Mouse (Mus musculus) thymus, adult 2 months (tissue): Measurements from ENCODE around the gene Gm11213.

Experiments used
- CTCF ChIP-seq: fragments of 200-500 bp; IDR thresholded peaks from 2 replicates; pipeline ENCODE4 v1.5.1; 2012; ENCODE audit warnings: mild to moderate bottlenecking, control low read depth, low read length, moderate library complexity, borderline replicate concordance; ENCODE audit not compliant: control insufficient read depth, poor library complexity, insufficient read depth; ENCODE audit errors: extremely low read depth
- POLR2A ChIP-seq: fragments of 200-500 bp; IDR thresholded peaks from 2 replicates; pipeline ENCODE4 v1.6.1; 2012; ENCODE audit warnings: mild to moderate bottlenecking, low read length, control low read depth, moderate library complexity; ENCODE audit not compliant: control insufficient read depth, poor library complexity, insufficient read depth; ENCODE audit errors: extremely low read depth

GRCm38 (mm10) chr4:63596010-63596409 lies 9.1 kb downstream of the Gm11213 start:
- TF ChIP-seq CTCF (no peak), POLR2A (no peak)
